Mouse (Mus musculus) skeletal muscle tissue, adult 2 months (tissue): ENCODE measurements around the gene Vegfb.
"Not testable (repeated sequence)": the region's sequence is repeated elsewhere in the genome, so short reads cannot be mapped to it uniquely, and the experiment has no call there.

Experiments
- DNase-seq: peaks from one replicate; pipeline ENCODE4 v3.0.0-alpha.2; 2012; ENCODE audit warnings: low read depth, low spot score

Gene Vegfb

GRCm38 (mm10) chr19:6992011-6992858 lies 4.8 kb upstream of the Vegfb start, which contains the start of gene Dnajc4:
Gene Dnajc4 (minus strand): TSS chr19:6992572.
- peak; percentile 94 for DNase-seq

- DNase-seq: not testable (repeated sequence)
These were observed 3.7 kb upstream of the Vegfb start for GRCm38 (mm10) chr19:6991166-6991565.

- DNase-seq: no peak
These were observed 3.3 kb upstream of the Vegfb start for GRCm38 (mm10) chr19:6990712-6991111.

- DNase-seq: no peak
These were observed 1.8 kb upstream of the Vegfb start for GRCm38 (mm10) chr19:6989251-6989650.

GRCm38 (mm10) chr19:6987904-6988285 lies 444 bp upstream of the Vegfb start:
- DNase-seq: no peak

GRCm38 (mm10) chr19:6985951-6986708 lies 1.3 kb downstream of the Vegfb start:
- DNase-seq: no peak

GRCm38 (mm10) chr19:6985300-6985699 lies 2.2 kb downstream of the Vegfb start:
- no peak for DNase-seq

GRCm38 (mm10) chr19:6983621-6984020 lies 3.8 kb downstream of the Vegfb start:
- DNase-seq: no peak

- no peak for DNase-seq
These were observed 6.0 kb downstream of the Vegfb start for GRCm38 (mm10) chr19:6981465-6981864.

- DNase-seq: peak; percentile 99
These were observed 6.9 kb downstream of the Vegfb start, which contains the start of gene Fkbp2 for GRCm38 (mm10) chr19:6980381-6981093. Gene Fkbp2 (minus strand): TSS chr19:6980501.

GRCm38 (mm10) chr19:6979486-6980380 lies 7.7 kb downstream of the Vegfb start:
- peak; percentile 100 for DNase-seq

- DNase-seq: no peak
These were observed 8.4 kb downstream of the Vegfb start for GRCm38 (mm10) chr19:6979001-6979479.

- no peak for DNase-seq
These were observed 8.8 kb downstream of the Vegfb start for GRCm38 (mm10) chr19:6978639-6978974.

GRCm38 (mm10) chr19:6977759-6978638 lies 9.5 kb downstream of the Vegfb start:
- no peak for DNase-seq

GRCm38 (mm10) chr19:6975537-6976521 lies 11.6 kb downstream of the Vegfb start, which contains the start of gene Plcb3:
Gene Plcb3 (minus strand): TSS chr19:6976470.
- DNase-seq: peak; percentile 94

- DNase-seq: peak; percentile 69
These were observed 12.9 kb downstream of the Vegfb start, which contains the start of gene Ppp1r14b for GRCm38 (mm10) chr19:6974211-6975205. Gene Ppp1r14b (plus strand): TSS chr19:6974968.

- no peak for DNase-seq
These were observed 13.8 kb downstream of the Vegfb start for GRCm38 (mm10) chr19:6973581-6974190.
